Mouse (Mus musculus): Measurements from ENCODE around the gene Sp2.
A peak's percentile ranks its signal among the peaks of the same experiment; 100 is the strongest.

Gene Sp2

GRCm38 (mm10) chr11:96937549-96938425, 45.0 kb downstream of the Sp2 start:
- peak; percentile 86 for DNase-seq

DNA sequence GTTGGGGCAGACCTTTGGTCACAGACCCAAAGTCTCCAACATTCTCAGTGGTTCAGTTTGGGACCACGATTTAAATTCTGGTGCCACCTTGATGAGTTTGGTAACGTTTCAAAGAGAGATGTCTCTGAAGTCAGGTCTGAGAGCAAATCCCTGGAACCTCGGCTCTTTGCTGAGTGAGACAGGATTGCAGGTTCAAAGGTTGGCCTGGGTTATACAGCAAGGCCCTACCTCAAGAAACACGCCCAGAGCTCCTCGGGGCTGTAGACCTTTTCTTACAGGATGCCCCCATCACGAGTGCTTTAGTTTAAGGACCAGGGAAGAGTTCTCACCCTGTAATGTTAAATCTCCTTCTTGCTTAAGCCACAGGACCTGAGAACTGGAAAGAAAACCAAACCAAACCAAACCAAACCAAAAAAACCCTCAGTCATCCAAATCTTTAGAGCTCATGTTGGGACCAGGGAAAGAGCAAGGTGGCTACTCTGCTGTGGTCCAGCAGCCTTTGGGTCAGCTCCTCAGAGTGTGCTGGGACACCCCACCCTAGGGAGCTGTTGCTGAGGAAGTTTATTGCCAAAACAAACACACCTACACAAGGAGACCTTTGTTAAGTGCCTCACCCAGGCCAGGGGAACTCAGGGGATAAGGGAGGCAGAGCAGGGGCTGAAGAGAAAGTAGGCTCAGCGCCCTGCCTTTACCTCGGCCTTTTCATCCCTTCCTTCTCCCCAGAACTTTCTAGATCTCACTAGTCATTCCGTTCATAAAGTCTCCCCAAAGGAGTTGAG, 46.7 kb downstream of the Sp2 start:
- DNase-seq = no peak

GRCm38 (mm10) chr11:96934921-96935356, 47.8 kb downstream of the Sp2 start:
- DNase-seq = peak; percentile 83

DNA sequence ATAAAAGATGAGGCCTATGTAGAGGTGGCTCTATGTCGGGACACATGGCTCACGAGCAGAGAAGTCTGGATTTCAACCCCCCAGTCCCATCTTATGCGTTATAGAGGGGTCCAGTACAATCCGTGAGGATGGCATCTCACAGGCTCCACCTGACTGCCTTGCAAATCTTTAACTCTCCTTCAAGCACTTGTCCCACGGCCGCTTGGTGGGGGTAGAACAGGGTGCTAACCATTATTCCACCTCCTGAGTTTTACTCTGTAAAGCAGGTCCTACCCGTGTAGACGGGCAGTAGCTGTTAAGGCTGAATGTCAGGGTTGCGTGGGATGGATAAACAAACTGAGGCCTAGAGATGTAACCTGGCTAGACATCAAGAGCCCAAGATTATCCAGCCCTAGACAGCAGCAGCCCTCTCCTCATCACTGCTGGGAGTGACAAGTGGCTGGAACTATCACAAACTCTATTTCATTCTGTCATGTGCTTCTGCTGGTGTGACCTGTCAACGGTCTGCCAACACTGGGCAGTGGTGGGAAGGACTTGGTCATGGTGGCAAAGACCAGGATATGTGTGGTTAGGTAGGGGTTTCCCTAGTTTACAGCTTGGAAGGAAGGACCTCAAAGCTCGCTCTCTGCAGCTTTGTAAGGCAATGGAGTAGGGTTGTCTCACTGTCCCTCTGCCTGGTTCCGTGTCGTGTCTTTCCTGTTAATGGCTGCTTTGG, 49.0 kb downstream of the Sp2 start:
- DNase-seq = peak; percentile 38

- DNase-seq = peak; percentile 79
Measured at GRCm38 (mm10) chr11:96931327-96932062, 51.3 kb downstream of the Sp2 start.

- DNase-seq = peak; percentile 73
Measured at GRCm38 (mm10) chr11:96929766-96930331, 52.9 kb downstream of the Sp2 start.

DNA sequence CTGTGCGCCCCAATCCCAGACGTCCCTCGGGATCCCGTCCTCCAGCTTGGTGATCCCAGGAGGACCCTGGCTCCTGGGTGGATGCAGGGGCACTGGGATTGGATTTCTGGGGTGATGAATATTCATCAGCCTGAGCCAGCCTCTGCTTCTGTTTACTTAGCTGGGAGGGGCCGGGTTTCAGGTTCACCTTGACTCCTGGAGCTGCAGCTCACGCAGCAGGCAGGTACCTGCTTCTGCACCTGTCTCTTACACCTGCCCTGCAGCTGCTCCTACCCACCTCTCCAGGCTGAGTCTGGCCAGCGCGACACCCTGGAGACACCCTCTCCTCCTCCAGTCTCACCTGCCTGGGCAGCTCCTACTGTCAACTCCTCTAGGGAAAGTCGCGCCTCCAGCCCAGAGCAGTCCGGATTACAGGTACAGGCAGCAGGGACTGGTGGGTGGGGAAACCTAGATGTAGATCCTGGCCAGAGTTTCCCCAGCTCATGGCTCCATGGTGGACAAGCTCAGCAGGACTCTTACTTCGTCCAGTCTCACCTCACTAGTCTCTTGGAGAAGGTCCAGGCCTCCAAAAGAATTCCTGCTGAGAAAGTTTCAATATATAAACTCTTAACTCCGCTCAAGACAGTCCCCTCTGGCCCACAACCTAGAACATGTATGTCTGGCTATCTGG, 53.5 kb downstream of the Sp2 start:
- peak; percentile 80 for DNase-seq

- peak; percentile 72 for DNase-seq
Measured at GRCm38 (mm10) chr11:96928691-96929090, 54.1 kb downstream of the Sp2 start.

GRCm38 (mm10) chr11:96928088-96928487, 54.7 kb downstream of the Sp2 start, which contains the start of gene Prr15l:
Prr15l (plus strand) TSS chr11:96928104.
- DNase-seq = no peak

DNA sequence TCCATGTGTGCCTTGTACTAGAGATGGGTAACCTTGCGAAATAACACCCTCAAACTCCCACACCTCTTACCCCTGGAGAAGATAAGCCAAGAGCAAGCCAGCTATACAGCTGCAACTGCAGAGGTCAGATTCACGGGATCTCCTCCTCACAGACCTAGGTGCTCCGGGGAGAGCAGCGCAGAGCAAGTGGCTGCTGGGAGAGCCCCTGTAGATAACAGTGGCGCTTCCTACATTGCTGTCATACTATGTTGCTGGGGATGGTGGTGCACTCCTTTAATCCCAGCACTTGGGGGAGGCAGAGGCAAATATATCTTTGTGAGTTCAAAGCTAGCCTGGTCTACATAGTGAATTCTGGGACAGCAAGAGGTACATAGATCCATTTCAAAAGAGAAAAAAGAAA, 56.2 kb downstream of the Sp2 start:
- no peak for DNase-seq

- DNase-seq = peak; percentile 46
Measured at GRCm38 (mm10) chr11:96925469-96926148, 57.1 kb downstream of the Sp2 start.

GRCm38 (mm10) chr11:96924861-96925260, 57.9 kb downstream of the Sp2 start:
- no peak for DNase-seq

DNA sequence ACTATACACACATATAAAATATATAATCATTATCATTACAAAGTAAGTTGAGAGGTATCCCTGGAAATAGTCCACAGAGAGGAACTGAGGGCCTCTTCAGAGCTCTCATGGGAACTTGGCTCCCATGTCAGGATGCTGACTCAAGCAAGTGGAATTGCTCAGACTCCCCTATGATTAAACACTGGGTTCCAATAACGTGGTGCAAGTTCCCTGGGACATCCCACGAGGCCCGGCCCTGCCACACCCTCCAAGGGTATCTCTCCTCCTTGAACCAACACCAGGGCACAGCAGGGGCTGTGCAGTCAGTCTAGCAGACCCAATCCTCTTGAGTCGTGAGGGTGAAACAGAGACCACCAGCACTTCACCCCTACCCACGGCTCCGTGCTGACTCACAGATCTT, 63.8 kb downstream of the Sp2 start:
- no peak for DNase-seq

DNA sequence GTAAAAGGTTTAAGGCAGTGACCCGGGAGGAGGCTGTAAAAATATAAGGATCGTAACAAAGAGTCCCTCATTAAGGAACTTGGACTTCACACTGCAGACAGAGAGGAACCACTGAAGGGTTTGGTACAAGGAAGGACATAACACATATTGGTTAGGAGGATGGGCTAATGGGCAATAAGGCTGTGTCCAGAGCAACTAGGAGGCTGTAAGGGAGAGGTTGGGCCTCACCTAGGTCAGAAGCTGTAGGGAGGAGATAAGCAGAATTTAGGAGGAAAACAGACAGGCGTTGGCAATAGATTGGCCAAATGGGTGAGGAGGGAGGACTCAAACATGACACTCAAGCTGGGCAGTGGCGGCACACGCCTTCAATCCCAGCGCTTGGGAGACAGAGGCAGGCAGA, 65.3 kb downstream of the Sp2 start:
- DNase-seq = no peak

DNA sequence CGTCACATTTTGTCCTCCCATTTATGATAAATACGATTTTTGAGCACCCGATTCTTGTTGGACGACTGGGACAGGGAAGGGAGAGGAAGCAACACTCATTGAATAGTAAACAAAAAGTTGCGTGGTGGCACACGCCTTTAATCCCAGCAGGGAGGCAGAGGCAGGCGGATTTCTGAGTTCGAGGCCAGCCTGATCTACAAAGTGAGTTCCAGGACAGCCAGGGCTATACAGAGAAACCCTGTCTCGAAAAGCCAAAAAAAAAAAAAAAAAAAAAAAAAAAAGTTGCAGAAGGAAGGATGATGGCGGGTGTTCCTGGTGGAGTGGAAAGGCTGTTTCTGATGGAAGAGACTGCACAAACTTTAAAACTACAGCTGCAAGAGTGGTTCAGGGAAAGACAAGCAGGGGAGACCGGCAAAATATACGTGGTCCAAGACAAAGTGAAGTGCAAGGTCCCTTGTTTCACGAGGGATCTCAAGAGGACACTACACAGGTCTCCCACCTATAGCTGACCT, 65.8 kb downstream of the Sp2 start:
- DNase-seq = no peak

DNA sequence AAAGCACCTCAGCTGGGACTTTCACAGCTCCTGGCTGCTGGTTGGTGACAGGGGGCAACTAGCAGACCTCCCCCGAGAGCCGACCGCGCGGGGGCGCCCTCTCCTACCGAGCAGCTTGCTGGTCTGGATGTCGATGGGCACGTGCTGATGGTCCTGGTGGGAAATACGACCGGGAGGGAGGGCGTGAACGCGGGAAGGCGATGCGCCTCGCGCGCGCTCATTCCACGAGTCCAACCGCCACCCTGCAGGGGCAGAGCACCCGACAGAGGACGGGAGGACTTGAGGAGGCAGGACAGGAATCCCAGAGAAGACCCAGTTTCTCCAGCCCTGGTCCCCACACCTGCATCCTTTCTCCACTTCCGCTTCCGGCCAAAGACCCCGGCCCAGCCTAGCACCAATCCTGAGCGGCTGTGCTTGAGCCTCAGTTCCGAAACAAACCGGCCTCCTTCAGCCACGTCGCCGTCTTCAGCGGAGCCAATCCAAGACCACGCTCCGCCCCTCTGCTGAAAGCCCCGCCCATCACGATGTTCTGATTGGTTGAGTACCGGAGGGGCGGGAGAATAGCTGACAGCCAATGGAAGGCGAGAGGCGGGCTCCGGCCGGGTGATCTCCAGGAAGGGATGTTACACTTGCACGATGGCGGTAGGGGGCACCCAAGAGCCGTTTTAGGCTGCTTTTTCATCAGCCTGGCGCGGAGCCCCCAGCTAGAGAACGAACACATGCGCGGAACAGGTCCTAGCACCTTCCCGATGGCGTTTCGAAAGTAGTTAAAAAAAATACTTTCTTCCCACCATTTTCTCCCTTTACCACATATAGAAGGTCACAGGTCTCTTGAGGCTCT, 66.5 kb downstream of the Sp2 start, which contains the start of gene Cdk5rap3:
Cdk5rap3 (minus strand) TSS at position 453 of the 841 bp plus-strand sequence.
- peak; percentile 99 for DNase-seq

DNA sequence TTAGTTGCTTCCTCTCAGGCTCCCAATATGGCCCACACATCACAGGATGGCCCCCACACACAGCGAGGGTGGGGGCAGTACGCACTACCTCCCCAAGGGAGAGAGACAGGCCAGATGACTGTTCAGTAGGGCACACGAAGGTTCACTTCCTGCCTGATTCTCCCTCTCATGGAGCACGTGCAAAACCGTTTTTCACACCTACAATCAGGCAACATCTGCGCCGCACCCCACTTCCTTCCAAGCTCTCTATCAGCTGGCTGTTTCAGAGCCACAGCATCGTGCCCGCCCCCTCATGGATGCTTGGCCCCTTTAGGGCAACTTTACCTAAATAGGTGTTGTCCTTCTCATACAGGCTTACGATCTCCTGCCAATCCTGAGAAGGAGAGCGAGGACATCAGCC, 70.1 kb downstream of the Sp2 start:
- DNase-seq = no peak

- DNase-seq = peak; percentile 88
Measured at GRCm38 (mm10) chr11:96910003-96910402, 72.8 kb downstream of the Sp2 start.

DNA sequence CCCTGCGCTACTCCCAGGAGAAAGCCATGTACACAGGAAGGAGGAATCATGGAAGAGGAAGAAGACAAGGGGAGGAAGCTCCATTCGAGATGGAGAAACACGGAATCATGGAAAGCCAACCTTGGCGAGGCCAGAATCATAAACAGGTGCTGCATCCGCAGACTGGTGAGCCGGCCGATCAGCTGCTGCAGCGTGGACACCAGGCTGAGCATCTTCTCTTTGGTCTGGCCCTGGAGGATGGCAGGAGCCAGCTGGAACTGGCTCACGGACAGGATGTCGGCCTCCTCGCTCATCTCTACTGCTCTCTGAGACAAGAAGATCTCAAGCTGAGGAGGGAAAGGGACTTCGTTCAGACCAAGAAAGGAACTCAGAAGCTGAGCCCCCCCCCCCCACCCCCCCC, 74.2 kb downstream of the Sp2 start:
- DNase-seq = no peak
